Mouse (Mus musculus) embryonic facial prominence, embryonic 11.5 days (tissue): ENCODE measurements around the gene Gm10770. TPM values are rescaled to one million over a fixed set of nuclear protein-coding genes. Genes with fewer than 3 reads are reported as not detected.
A peak's percentile ranks its signal among the peaks of the same experiment; 100 is the strongest.
"Not testable (repeated sequence)": the region's sequence is repeated elsewhere in the genome, so short reads cannot be mapped to it uniquely, and the experiment has no call there.

Source experiments
- ATAC-seq: fragments of 200-750 bp; cut with Nextera tagmentation; replicated peaks from 2 replicates; pipeline ENCODE4 v1.8.0; 2017; ENCODE audit warnings: low read depth; ENCODE audit not compliant: insufficient number of reproducible peaks, low FRiP score, low TSS enrichment
- DNase-seq: peaks from one replicate; pipeline ENCODE4 v3.0.0-alpha.2; 2015; ENCODE audit warnings: low spot score
- H3K27ac ChIP-seq: fragments of 300-500 bp; sonication (generic); replicated peaks from 2 replicates; pipeline ENCODE4 v1.5.1; 2014; ENCODE audit warnings: mild to moderate bottlenecking, low read depth, low read length, control low read depth
- H3K27me3 ChIP-seq: fragments of 300-500 bp; sonication (generic); 2 replicates; pipeline ENCODE4 v1.6.1; 2014; ENCODE audit warnings: mild to moderate bottlenecking, low read length, moderate library complexity, mixed read lengths; ENCODE audit not compliant: control insufficient read depth, insufficient read depth
- H3K36me3 ChIP-seq: fragments of 300-500 bp; sonication (generic); replicated peaks from 2 replicates; pipeline ENCODE4 v1.6.1; 2014; ENCODE audit warnings: low read depth, mild to moderate bottlenecking, low read length, moderate library complexity, mixed read lengths; ENCODE audit not compliant: control insufficient read depth, insufficient read depth
- H3K4me1 ChIP-seq: fragments of 300-500 bp; sonication (generic); 2 replicates; pipeline ENCODE4 v1.6.1; 2014; ENCODE audit warnings: low read length, mixed read lengths; ENCODE audit not compliant: control insufficient read depth, insufficient read depth
- H3K4me2 ChIP-seq: fragments of 300-500 bp; sonication (generic); 2 replicates; pipeline ENCODE4 v1.6.1; 2014; ENCODE audit warnings: low read depth, mild to moderate bottlenecking, control low read depth, low read length, moderate library complexity
- H3K4me3 ChIP-seq: fragments of 300-500 bp; sonication (generic); 2 replicates; pipeline ENCODE4 v1.5.1; 2014; ENCODE audit warnings: low read depth, low read length, control low read depth
- H3K9ac ChIP-seq: fragments of 300-500 bp; sonication (generic); replicated peaks from 2 replicates; pipeline ENCODE4 v1.6.1; 2014; ENCODE audit warnings: mild to moderate bottlenecking, control low read depth, low read length
- H3K9me3 ChIP-seq: fragments of 300-500 bp; sonication (generic); replicated peaks from 2 replicates; pipeline ENCODE4 v1.6.1; 2016; ENCODE audit warnings: mild to moderate bottlenecking, low read length, inconsistent platforms, mixed read lengths; ENCODE audit not compliant: control insufficient read depth
- WGBS: fragments of 180-500 bp; shearing (Covaris S2); extraction: QIAGEN DNeasy Blood & Tissue Kit; methylation state at CpG from one replicate; pipeline ENCODE4 v1.1.7; 2014; 5-methylcytosine and 5-hydroxymethylcytosine counted together
- polyA plus RNA-seq: library from polyadenylated mRNA; unstranded; fragments of >200 nt; fragmentation: Nextera tagmentation; extraction: Ambion mirVana; gene quantifications from 2 replicates; pipeline ENCODE4 v1.2.1, GENCODE M21; 2014

Gene Gm10770
- polyA plus RNA-seq = not detected in 2 replicates

DNA sequence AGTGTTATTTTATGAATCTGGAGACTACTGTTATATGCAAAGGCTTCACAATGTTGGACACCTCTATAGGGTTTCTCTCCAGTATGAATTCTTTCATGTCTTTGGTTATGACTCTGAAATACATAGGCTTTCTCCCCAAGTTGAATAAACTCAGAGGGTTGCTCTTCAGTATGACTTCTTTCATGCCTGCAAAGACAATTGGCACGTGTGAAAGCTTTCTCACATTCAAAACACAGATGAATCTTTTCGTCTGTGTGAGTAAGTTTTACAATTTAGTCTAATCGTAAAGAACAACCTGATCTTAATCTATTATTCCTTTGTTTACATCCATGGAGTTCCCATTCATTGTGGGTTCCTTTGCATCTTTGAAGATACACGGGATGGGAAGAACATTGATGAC is at the start of gene Gm10770:
Gene Gm10770, minus strand, starts transcription at position 101 of the 400 bp plus-strand sequence.
- not testable (repeated sequence) for H3K27me3 ChIP-seq, H3K27ac ChIP-seq, H3K4me3 ChIP-seq, H3K4me2 ChIP-seq, H3K4me1 ChIP-seq, H3K36me3 ChIP-seq, DNase-seq, H3K9ac ChIP-seq, H3K9me3 ChIP-seq, ATAC-seq
- WGBS = 76% methylated on average over 4 of the region's 4 CpGs

DNA sequence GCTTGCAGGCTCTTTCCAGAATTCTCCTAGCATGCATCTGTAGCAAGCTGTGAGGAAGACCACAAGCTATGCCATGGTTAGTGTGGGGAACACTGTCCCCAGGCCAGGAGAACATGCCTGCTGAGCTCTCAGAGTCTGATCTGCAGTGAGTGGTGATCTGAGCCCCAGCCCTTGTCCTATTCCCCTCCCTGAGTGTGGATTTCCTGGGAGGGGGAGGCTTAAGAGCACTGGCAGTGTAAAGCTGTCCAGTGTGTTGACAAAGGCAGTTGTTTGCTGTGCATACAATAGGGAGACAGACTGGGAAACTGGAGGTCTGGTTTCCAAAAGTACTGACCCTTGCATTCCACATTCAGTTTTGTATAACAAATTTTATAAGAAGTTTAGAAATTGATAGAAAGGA is 43.8 kb upstream of the Gm10770 start:
- not testable (repeated sequence) for H3K4me1 ChIP-seq, H3K9ac ChIP-seq, H3K4me2 ChIP-seq, ATAC-seq, H3K27me3 ChIP-seq, DNase-seq, H3K27ac ChIP-seq, H3K4me3 ChIP-seq, H3K36me3 ChIP-seq, H3K9me3 ChIP-seq

DNA sequence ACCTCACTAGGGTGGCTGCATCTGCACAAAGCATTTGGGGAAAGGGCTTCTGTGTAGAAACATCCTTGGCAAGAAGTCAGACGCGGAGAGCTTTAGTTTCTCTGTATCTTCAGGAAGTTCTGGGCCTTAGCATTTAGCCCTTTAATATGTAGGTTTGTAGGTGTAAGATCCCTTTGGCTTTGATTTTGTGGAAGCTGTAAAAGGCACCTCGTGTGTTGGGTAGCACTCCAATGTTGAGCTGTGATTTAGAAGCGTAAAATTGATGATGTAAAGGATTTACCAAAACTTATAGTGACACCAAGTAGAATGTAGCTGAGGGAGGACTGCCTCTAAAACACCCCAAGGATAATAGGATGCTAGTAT is 38.9 kb upstream of the Gm10770 start:
- not testable (repeated sequence) for H3K36me3 ChIP-seq, H3K9me3 ChIP-seq, H3K4me1 ChIP-seq, H3K27me3 ChIP-seq, H3K27ac ChIP-seq, ATAC-seq
- Histone ChIP-seq H3K4me3 (peak overlapping the region; percentile 37), H3K4me2 (peak overlapping the region; percentile 21; the same call in 1 of the 2 replicates), H3K9ac (peak overlapping the region; percentile 55)
- 18% methylated on average over 4 of the region's 4 CpGs for WGBS
- DNase-seq = peak; percentile 3

DNA sequence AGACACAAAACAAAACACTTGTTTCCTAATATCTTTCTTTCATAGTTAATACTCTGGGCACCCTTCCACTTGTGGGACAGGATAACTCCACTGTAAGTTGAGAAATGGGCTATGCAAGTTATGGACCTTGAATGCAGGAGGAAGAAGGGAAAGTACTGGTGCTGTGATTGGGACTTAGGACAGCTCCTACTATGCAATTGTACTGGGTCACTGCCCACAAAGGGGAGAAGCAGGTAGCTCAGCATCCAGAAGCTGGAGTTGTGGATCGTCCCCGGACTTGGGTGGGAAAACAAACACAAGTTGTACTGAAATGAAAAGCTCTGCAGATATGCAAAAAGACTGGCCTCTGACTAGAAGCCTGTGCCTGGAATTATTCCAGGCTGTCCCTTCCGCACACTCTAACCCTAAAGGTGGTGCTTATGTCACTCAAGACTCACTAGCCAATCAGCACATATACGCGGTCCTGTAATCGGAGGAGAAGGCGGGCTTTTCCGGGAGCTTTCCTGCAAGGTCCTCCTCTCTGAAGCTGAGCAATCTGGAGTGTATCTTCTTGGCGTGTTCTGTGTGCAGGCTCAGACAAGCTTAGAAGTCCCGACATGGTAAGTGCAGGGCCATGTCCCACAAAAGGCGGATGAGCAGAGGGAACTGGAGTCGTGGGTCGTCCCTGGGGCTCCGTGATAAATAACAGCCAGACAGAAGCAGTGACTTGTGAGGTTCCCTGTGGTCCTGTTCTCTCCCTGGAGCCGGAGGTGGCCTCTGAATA is 38.3 kb upstream of the Gm10770 start, which contains the start of gene Zfp937:
Gene Zfp937, plus strand, starts transcription at position 474 of the 763 bp plus-strand sequence.
- WGBS = 0% methylated on average over 15 of the region's 15 CpGs
- H3K9me3 ChIP-seq, H3K36me3 ChIP-seq, H3K4me1 ChIP-seq, H3K27me3 ChIP-seq, H3K27ac ChIP-seq: not testable (repeated sequence)
- H3K4me2 ChIP-seq = peak within 1 kb of the TSS; percentile 29
- peak within 1 kb of the TSS; percentile 37 for H3K4me3 ChIP-seq
- peak; percentile 57 for DNase-seq
- peak within 1 kb of the TSS; percentile 55 for H3K9ac ChIP-seq
- peak; percentile 100 for ATAC-seq

DNA sequence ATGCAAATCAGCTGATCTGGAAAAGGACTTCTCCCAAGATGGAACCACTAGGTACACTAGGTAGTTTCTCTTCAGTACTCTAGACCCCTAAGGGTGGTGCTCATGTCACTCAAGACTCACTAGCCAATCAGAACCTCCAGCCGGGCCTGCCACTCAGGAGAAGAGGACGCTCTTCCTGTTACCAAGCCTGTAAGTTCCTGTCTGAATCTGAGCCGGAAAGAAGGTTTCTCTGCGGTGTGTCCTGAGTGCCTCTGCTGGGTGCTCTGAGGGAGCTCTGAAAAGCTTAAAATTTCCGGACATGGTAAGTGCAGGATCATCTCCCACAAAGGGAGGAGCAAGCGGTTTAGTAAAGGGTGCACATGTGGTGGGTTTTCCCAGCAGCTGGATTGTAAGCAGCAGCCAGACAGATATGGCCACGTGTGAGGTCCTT is 2.1 kb upstream of the Gm10770 start, which contains the start of gene Gm14139:
Gene Gm14139, plus strand, starts transcription at position 186 of the 430 bp plus-strand sequence.
- H3K9me3 ChIP-seq, H3K27me3 ChIP-seq, H3K4me2 ChIP-seq, H3K4me1 ChIP-seq, H3K9ac ChIP-seq, H3K4me3 ChIP-seq, H3K27ac ChIP-seq, H3K36me3 ChIP-seq, DNase-seq, ATAC-seq: not testable (repeated sequence)
- WGBS = 81% methylated on average over 7 of the region's 7 CpGs

DNA sequence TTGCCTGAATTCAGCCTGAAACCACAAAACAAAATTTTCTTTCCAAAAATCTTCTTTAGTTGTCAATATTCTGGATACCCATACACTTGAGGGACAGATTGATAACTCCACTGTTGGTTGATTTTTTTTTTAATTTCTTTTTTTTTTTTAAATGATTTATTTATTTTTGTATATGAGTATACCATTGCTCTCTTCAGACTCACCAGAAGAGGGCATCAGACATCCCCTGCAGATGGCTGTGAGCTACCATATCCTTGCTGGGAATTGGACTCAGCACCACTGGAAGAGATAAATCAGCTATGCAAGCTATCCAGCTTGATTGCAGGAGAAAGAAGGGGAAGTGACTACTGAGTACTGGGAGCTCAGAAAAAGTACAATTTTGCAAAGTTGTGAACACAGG is 1.6 kb upstream of the Gm10770 start:
- not testable (repeated sequence) for H3K27me3 ChIP-seq, ATAC-seq, H3K4me1 ChIP-seq, H3K4me3 ChIP-seq, H3K9me3 ChIP-seq, DNase-seq, H3K27ac ChIP-seq, H3K9ac ChIP-seq, H3K36me3 ChIP-seq, H3K4me2 ChIP-seq

DNA sequence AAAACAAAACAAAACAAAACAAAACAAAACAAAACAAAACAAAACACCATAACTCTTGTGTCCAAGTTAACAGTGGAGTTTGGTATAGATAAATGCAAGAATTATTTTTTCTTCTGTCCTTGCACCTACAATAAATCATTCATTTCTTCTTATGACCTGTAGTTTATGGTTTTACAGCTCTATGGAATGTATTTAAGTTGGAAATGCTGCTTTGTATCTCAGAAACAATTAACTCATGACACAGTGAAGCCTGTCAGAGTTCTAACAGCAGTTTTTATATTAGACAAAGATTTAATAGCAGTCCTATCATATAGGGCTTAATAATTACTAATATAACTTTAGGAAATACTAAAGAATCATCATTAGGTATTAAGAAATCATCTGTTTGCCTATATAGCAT is 5.6 kb downstream of the Gm10770 start:
- no peaks in the 10 kb centered on the region for H3K36me3 ChIP-seq
- DNase-seq (no peak), ATAC-seq (no peak)
- H3K9me3 ChIP-seq = no peaks in the 10 kb centered on the region; the same call in 1 of the 2 replicates
- H3K27ac ChIP-seq = no peak overlapping the region
- no peak overlapping the region for H3K4me2 ChIP-seq
- no peaks in the 10 kb centered on the region for H3K27me3 ChIP-seq
- no peak overlapping the region for H3K4me3 ChIP-seq
- no peaks in the 10 kb centered on the region for H3K4me1 ChIP-seq
- no peak overlapping the region for H3K9ac ChIP-seq

DNA sequence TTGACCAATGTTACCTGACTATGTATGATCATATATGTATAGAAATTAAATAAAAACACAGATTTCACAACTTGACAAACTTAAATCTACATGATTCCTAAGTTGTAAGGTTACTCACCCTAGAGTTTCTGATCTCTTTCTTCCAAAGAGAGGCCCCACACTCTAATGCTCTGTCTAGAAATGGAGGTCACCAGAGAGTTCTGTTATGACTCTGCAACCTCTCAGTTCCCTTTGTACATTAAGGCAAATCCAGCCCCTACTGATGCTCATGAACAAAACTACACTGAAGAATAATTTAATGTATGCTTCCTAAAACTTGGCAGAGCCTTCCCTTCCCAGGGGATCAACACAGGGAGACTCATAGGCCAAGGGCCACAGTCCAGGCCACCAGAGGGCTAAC is 12.8 kb downstream of the Gm10770 start:
- no peak overlapping the region for H3K4me3 ChIP-seq
- H3K4me1 ChIP-seq = no peaks in the 10 kb centered on the region
- ATAC-seq (no peak), DNase-seq (no peak)
- no peak overlapping the region for H3K4me2 ChIP-seq
- no peaks in the 10 kb centered on the region for H3K9me3 ChIP-seq
- no peaks in the 10 kb centered on the region for H3K27me3 ChIP-seq
- H3K36me3 ChIP-seq = no peaks in the 10 kb centered on the region
- no peak overlapping the region for H3K9ac ChIP-seq
- H3K27ac ChIP-seq = no peak overlapping the region
